Mouse (Mus musculus) lung, adult 2 months (tissue): ENCODE measurements around the gene Cyp2s1. TPM values are rescaled to one million over a fixed set of nuclear protein-coding genes. Genes with fewer than 3 reads are reported as not detected.
"Not testable (repeated sequence)": the region's sequence is repeated elsewhere in the genome, so short reads cannot be mapped to it uniquely, and the experiment has no call there.

Source experiments
- DNase-seq: peaks from one replicate; pipeline ENCODE4 v3.0.0; 2022
- H3K4me1 ChIP-seq: fragments of 200-500 bp; 2 replicates; pipeline ENCODE4 v1.6.1; 2011; ENCODE audit warnings: low read length; ENCODE audit not compliant: control insufficient read depth, insufficient read depth
- H3K4me3 ChIP-seq: fragments of 200-500 bp; replicated peaks from 2 replicates; pipeline ENCODE3; 2011; ENCODE audit warnings: low read depth, mild to moderate bottlenecking, control low read depth, low read length; ENCODE audit errors: extremely low read depth
- CTCF ChIP-seq: fragments of 200-500 bp; IDR thresholded peaks from 2 replicates; pipeline ENCODE4 v1.5.1; 2011; ENCODE audit warnings: mild to moderate bottlenecking, low read length, control low read depth; ENCODE audit not compliant: insufficient read depth
- POLR2A ChIP-seq: fragments of 200-500 bp; IDR thresholded peaks from 2 replicates; pipeline ENCODE4 v1.6.1; 2011; ENCODE audit warnings: low read depth, mild to moderate bottlenecking, control low read depth, low read length, borderline replicate concordance; ENCODE audit errors: extremely low read depth
- WGBS: fragments of 180-500 bp; shearing (Covaris S2); methylation state at CpG from one replicate; pipeline ENCODE4 v1.1.7; 2018; 5-methylcytosine and 5-hydroxymethylcytosine counted together
- polyA plus RNA-seq: library from polyadenylated mRNA; depleted of rRNA; stranded (reverse); fragments of >200 nt; gene quantifications from 2 replicates; pipeline ENCODE4 v1.2.3, GENCODE M21; 2012

The Cyp2s1 gene
- polyA plus RNA-seq, 1 experiment = 135 TPM

DNA sequence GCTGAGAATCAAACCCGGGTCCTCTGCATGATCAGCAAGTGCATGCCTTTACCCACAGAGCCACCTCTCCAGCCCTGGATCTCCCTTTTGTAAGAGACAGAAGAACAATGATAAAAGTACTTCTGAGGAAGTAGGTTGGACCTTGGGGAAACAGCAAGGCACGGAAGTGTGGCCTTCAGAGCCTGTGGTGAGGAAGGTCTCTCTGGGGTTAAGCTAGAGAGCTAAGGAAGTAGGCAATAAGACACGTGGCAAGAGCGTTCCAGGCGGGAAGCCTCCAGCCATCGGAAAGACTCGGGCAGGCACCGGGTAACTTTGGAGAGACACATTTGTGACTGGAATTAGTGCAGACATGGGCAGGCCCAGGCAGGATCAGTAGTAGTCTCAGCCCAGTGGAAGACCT is 21.9 kb downstream of the Cyp2s1 start:
- TF ChIP-seq POLR2A (no peak), CTCF (no peak)
- WGBS = 68% methylated on average over 8 of the region's 8 CpGs
- Histone ChIP-seq H3K4me1 (no peaks in the 10 kb centered on the region), H3K4me3 (no peak overlapping the region)
- no peak for DNase-seq

DNA sequence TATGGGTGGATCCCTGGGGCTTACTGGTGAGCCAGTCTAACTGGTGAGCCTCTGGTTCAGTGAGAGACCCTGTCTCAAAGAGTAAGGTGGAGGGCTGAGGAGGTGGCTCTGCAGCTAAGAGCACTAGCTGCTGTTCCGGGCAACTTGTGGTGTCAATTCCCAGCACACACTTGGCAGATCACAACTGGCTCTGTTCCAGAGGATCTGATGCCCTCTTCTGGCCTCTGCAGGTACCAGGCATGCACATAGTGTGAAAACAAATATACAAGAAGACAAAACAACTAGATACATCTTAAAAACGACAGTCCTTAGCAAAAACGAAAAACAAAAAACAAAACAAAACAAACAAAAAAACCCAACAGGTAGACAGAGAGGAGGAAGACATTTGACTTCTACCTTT is 23.0 kb downstream of the Cyp2s1 start:
- DNase-seq = no peak
- H3K4me3 ChIP-seq = no peak overlapping the region
- 47% methylated on average over 3 of the region's 3 CpGs for WGBS
- TF ChIP-seq POLR2A (no peak), CTCF (0 out of 2 replicates have a peak, but pooled peaks have one; percentile 9)
- no peaks in the 10 kb centered on the region for H3K4me1 ChIP-seq

DNA sequence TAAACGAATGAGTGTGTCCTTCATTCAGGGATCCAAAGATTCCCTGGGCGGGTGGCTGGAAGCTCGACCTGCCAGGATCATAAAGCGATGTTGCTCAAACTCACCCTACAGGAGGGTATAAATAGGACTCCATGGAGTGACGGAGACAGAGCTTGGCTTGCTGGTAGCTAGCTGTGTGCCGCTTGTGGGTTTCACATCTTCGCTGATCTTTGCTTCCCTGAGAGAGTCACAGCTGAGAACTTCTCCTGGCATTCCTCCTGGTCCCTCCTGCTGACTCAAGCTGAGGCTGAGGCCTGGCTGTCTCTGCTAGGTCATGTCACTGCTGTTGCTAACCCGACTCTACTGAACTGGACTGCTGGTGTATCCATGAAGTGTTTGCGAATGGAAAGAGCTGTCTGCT is 23.7 kb downstream of the Cyp2s1 start:
- not testable (repeated sequence) for DNase-seq, H3K4me1 ChIP-seq, H3K4me3 ChIP-seq
- 67% methylated on average over 9 of the region's 9 CpGs for WGBS

DNA sequence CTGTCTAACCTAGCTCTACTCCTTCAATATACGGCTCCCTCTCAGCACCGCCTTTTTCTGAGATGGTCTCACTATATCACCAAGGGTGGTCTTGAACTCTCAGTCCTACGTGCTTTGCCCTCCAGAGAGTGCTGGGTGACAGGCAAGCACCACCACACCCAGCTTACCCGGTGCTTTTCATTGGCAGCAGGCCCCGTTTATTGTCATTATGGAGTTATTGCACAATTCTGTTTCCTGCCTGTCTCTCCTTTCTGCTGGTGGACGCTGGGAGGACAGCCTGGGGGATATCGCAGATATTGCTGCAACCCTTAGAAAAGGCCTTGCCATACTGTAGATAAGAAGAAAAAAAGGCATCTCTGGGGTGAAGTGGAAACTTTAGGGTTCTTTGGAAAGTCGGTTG is 26.1 kb downstream of the Cyp2s1 start:
- TF ChIP-seq CTCF (no peak), POLR2A (no peak)
- WGBS = 42% methylated on average over 8 of the region's 8 CpGs

DNA sequence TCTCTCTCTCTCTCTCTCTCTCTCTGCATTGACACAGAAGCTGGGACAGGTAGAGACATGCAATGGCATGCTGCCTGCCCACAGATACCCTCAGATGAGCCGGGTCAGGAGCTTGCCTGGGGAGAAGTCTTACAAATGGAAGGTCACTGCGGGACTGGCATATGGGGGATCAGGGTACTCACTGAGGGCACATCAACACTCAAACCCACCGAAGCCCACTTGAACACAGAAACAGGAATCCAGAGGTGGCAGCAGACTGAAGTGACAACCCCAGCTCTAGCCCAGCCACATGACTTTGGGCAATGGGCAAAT is 27.6 kb downstream of the Cyp2s1 start:
- H3K4me3 ChIP-seq = no peak overlapping the region
- no peak for DNase-seq
- H3K4me1 ChIP-seq = no peaks in the 10 kb centered on the region
- no peak for TF ChIP-seq POLR2A
- no peak for TF ChIP-seq CTCF
- WGBS = 58% methylated on average over 3 of the region's 3 CpGs

More for the DNA sequence above, 26.1 kb downstream of the Cyp2s1 start:
- H3K4me1 ChIP-seq = no peaks in the 10 kb centered on the region
- DNase-seq = no peak
- no peak overlapping the region for H3K4me3 ChIP-seq

DNA sequence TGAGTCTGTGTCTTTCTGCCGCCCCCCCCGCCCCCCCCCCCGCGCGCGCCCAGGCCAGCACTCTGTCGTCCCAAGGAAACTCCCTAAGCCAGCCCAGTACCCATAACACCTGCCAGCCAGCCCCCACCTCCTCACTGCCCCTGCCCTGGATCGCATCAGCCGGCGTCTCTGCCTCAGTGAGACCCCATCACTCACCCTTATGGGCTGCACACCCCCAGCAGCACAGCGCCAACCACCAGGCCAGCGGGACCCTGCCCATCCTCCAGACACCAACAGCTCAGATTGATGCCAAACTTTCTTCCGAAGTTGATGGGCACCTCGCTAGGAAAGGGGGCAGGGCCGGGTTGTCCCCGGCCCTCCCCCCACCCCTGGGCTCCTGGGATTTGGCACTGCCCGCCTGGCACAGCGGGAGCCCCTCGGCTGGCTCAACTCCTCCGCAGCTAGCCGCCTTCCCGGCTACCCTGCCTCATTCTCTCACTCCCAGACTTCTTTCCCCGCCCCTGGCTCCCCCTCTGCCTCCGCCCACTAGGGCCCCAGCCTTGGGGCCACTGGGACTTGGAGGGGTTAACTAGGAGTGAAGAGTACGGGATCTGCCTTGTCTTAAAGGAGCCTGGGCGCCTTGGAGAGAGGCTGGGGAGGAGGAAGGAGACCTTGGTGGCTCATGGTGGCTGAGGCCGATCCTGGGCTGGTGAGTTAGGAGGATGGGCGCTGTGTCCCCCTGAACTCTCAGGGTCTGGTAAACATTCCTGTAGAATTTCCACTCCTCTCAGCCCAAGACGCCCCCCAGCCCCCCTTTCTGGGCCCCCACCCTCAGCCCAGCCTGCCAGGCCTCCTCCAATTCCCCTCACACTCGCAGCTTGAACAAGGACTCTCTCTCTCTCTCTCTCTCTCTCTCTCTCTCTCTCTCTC is 28.2 kb downstream of the Cyp2s1 start, which contains the start of gene Axl:
Axl (minus strand) TSS at position 486 of the 909 bp plus-strand sequence.
- Histone ChIP-seq H3K4me3 (peak within 1 kb of the TSS; percentile 70), H3K4me1 (no peaks in the 10 kb centered on the region)
- TF ChIP-seq POLR2A (no peak), CTCF (no peak)
- 7% methylated on average over 29 of the region's 30 CpGs for WGBS
- DNase-seq = no peak

DNA sequence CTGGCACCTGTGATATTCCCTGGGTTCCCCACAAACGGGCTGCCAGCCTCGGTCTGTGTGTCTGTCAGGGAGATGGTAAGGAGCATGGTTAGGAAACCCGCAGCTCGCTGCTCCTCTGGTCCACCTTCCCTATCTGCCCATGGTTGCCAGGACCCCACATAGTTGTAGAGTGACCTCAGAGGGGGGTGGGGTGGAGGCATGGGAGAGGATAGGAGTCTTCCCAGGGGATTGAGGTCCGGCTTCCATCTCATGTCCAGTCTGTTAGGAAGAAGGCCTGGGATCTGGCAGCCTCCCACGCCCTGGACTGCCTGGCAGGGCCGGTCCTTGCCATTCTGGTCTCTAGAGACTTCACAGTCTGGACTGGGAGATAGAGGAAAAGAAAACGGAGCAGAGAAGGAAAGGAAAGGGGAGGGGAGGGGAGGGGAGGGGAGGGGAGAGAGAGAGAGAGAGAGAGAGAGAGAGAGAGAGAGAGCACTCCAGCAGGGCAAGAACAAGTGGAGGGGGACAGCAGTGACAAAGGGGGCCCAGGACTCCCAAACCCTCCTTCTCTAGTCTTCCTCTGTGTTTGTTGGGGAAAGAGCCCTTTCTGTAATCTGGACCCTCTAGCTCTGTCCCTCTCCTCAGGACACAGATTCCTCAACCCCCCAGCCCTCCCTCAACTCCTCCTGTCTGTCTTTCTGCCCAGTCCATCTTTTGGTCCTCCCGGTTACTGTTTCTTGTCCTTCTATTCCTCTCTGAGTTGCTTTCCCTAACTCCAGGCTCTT is 29.1 kb downstream of the Cyp2s1 start:
- TF ChIP-seq POLR2A (no peak), CTCF (no peak)
- WGBS = 48% methylated on average over 9 of the region's 9 CpGs
- H3K4me1 ChIP-seq = no peaks in the 10 kb centered on the region
- no peak for DNase-seq
- peak overlapping the region; percentile 47 for H3K4me3 ChIP-seq

DNA sequence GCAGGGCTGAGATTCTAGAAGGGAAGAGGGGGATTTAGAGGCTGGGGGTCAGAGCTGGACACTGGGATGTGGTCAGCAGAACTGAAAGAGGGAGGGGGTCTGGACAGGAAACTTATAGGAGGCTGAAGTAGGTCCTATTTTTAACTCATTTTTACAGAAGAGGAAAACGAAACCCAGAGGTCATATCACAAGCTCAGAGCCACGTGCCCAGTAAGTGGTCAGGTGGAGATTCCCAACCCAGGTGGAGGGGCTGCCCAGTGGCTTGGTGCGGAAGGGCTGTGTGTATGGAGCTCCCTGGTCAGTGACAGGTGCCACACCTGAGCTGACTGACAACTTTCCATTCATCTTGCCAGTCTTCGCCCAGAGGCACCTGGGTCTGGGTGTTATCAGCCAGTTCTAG is 29.7 kb downstream of the Cyp2s1 start:
- no peak for DNase-seq
- Histone ChIP-seq H3K4me3 (no peak overlapping the region), H3K4me1 (peaks cover 4% of the 10 kb centered on the region)
- WGBS = 54% methylated on average over 4 of the region's 4 CpGs
- TF ChIP-seq CTCF (no peak), POLR2A (no peak)

DNA sequence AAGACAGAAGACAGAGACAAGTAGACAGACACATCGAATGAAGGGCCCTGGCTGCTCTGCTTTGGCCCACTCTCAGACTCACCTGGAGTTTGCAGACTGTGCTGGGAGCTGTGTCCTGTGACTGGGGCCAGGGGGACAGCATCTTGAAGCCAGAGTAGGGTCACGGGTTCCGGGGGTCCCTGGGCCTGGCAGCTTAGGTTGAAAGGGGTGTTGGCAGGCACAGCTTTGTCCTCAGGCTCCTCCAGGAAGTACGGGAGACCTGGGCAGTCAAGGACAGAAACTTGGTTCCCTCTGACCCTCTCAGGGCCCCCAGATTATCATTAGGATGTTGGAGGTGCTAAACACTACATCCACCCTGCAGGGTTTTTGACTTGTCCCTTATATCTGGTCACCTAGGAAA is 31.0 kb downstream of the Cyp2s1 start:
- no peak for DNase-seq
- WGBS = 72% methylated on average over 4 of the region's 4 CpGs
- H3K4me3 ChIP-seq = no peak overlapping the region
- peaks cover 11% of the 10 kb centered on the region for H3K4me1 ChIP-seq
- no peak for TF ChIP-seq CTCF
- no peak for TF ChIP-seq POLR2A

DNA sequence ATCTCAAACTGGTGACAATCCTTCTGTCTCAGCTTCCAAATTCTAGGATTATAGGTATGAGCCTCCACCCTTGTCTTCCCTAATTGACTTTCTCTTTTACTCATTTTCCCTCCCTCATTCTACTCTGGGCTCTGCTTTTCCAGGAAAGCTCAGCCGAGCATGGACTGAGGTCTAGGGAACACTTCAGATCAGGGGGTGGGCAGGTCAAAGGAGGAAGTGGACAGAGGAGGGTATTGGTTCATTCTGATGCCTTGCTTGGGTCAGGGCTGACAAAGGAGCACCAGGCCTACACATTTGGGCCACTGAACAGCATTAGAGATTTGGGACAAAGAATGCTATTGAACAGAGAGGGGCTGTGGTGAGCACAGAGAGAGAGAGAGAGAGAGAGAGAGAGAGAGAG is 31.9 kb downstream of the Cyp2s1 start:
- H3K4me1 ChIP-seq = peaks cover 11% of the 10 kb centered on the region
- H3K4me3 ChIP-seq = no peak overlapping the region
- no peak for DNase-seq
- WGBS = 54% methylated on average over 1 of the region's 1 CpGs
- no peak for TF ChIP-seq CTCF
- TF ChIP-seq POLR2A = no peak
